26 mouse cellular contexts compared by ENCODE assay signal in the genomic region with DNA sequence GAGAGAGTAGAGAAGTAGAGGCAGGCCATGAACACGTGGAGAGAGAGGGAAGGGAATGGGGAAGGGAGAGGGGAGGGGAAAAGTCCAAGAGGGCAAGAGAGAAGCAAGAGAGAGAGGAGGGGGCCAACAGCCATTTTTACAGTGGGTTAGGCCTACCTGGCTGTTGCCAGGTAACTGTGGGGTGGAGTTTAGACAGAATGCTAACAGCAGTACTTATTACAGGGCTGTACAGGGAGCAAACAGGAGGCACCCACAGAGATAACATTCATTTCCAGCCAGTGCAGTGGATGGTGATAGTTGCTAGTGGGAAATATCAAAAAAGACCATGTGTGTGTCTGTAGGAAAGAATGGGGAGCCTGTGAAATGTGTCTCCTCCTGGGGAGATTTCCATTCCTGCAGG. TPM values are rescaled to one million over a fixed set of nuclear protein-coding genes. Genes with fewer than 3 reads are reported as not detected.
"Had no signal": no experiment of that assay in that cellular context is flagged by ENCODE, and none has a peak within 500 bp of the region (broad histone marks: within the 10 kb centered on the region; RNA-seq: fewer than 3 reads in every experiment).

No protein-coding gene starts in this region.

- H3K27ac ChIP-seq: gastrocnemius, adult 2 months; heart, adult 2 months; heart, embryonic 10.5 days; hindbrain, embryonic 10.5 days; hindbrain, embryonic 12.5 days; hindbrain, embryonic 14.5 days; layer of hippocampus, adult 2 months; left cerebral cortex, adult 2 months; limb, embryonic 10.5 days; limb, embryonic 12.5 days; liver, embryonic 13.5 days had no signal

- H3K4me3 ChIP-seq: gastrocnemius, adult 2 months; heart, adult 2 months; heart, embryonic 10.5 days; heart, embryonic 12.5 days; hindbrain, embryonic 10.5 days; hindbrain, embryonic 12.5 days; layer of hippocampus, adult 2 months; left cerebral cortex, adult 2 months; limb, embryonic 10.5 days; limb, embryonic 12.5 days; liver, embryonic 13.5 days had no signal

- ATAC-seq: hindbrain, embryonic 16.5 days; inflammation-experienced regulatory T-cells, adult 6 months had no signal

- H3K27me3 ChIP-seq: hindbrain, embryonic 12.5 days; limb, embryonic 12.5 days; liver, embryonic 13.5 days had no signal

- H3K9me3 ChIP-seq: heart, embryonic 10.5 days; heart, embryonic 12.5 days; hindbrain, embryonic 10.5 days; limb, embryonic 10.5 days; limb, embryonic 12.5 days; liver, embryonic 13.5 days had no signal

- H3K4me1 ChIP-seq: heart, embryonic 10.5 days; heart, embryonic 12.5 days; hindbrain, embryonic 12.5 days; limb, embryonic 10.5 days; liver, embryonic 13.5 days had no signal

- H3K36me3 ChIP-seq: heart, embryonic 10.5 days; heart, embryonic 12.5 days; hindbrain, embryonic 10.5 days; hindbrain, embryonic 12.5 days; limb, embryonic 10.5 days; limb, embryonic 12.5 days; liver, embryonic 13.5 days had no signal

- DNase-seq: gastrocnemius, adult 2 months; gastrocnemius, postnatal 10 days; gastrocnemius, postnatal 25 days; heart, adult 2 months; heart, postnatal 10 days; heart, postnatal 4 days; kidney, adult 18-20 months; kidney, adult 8-10 months; kidney, postnatal 10 days; kidney, postnatal 25 days; kidney, postnatal 4 days; liver; liver, embryonic 13.5 days had no signal

- H3K4me2 ChIP-seq: heart, embryonic 12.5 days; hindbrain, embryonic 12.5 days; hindbrain, embryonic 14.5 days; limb, embryonic 12.5 days; liver, embryonic 11.5 days; liver, embryonic 13.5 days had no signal

- H3K9ac ChIP-seq: heart, embryonic 12.5 days; hindbrain, embryonic 12.5 days; hindbrain, embryonic 14.5 days; limb, embryonic 12.5 days; liver, embryonic 13.5 days had no signal

RNA-seq across cellular contexts. Expression of a gene that starts 27.5 kb away (rescaled TPM):
- polyA plus RNA-seq: heart, adult 2 months; kidney, embryonic 14.5 days; liver, embryonic 11.5 days had no signal
